Mouse (Mus musculus): Measurements from ENCODE around the gene Col24a1. TPM values are rescaled to one million over a fixed set of nuclear protein-coding genes. Genes with fewer than 3 reads are reported as not detected.

Col24a1 gene
- polyA plus RNA-seq, 1 experiment from 2014 or later, result 0.23 TPM

- no peak for ATAC-seq
- H3K4me2 ChIP-seq, result no peak overlapping the region
- no peak overlapping the region for H3K9ac ChIP-seq
- no peaks in the 10 kb centered on the region for H3K9me3 ChIP-seq (replicated peaks)
- H3K36me3 ChIP-seq (ENCODE audit: poor library complexity, severe bottlenecking), result no peaks in the 10 kb centered on the region
- H3K4me1 ChIP-seq, result no peaks in the 10 kb centered on the region
- H3K27me3 ChIP-seq, result no peaks in the 10 kb centered on the region
- no peak overlapping the region for H3K4me3 ChIP-seq
- no peak overlapping the region for H3K27ac ChIP-seq
- 82% methylated on average over 10 of the region's 10 CpGs for WGBS
Measured at GRCm38 (mm10) chr3:145548441-145549415, 256.5 kb downstream of the Col24a1 start.

GRCm38 (mm10) chr3:145550216-145550615 lies 257.9 kb downstream of the Col24a1 start:
- no peak overlapping the region for H3K4me2 ChIP-seq
- no peak overlapping the region for H3K27ac ChIP-seq
- no peaks in the 10 kb centered on the region for H3K4me1 ChIP-seq
- no peaks in the 10 kb centered on the region for H3K27me3 ChIP-seq
- no peaks in the 10 kb centered on the region for H3K36me3 ChIP-seq (ENCODE audit: poor library complexity, severe bottlenecking)
- H3K4me3 ChIP-seq, result no peak overlapping the region
- 68% methylated on average over 3 of the region's 3 CpGs for WGBS
- ATAC-seq, result no peak
- no peak overlapping the region for H3K9ac ChIP-seq
- H3K9me3 ChIP-seq (replicated peaks), result no peaks in the 10 kb centered on the region

- Histone ChIP-seq H3K9me3 (replicated peaks) (no peaks in the 10 kb centered on the region), H3K9ac (no peak overlapping the region), H3K4me1 (no peaks in the 10 kb centered on the region), H3K27me3 (no peaks in the 10 kb centered on the region), H3K36me3 (ENCODE audit: poor library complexity, severe bottlenecking) (no peaks in the 10 kb centered on the region), H3K4me3 (no peak overlapping the region), H3K4me2 (no peak overlapping the region), H3K27ac (no peak overlapping the region)
- 80% methylated on average over 2 of the region's 2 CpGs for WGBS
- no peak for ATAC-seq
Measured at GRCm38 (mm10) chr3:145554388-145554787, 262.1 kb downstream of the Col24a1 start.

GRCm38 (mm10) chr3:145556206-145556605 lies 263.9 kb downstream of the Col24a1 start:
- Histone ChIP-seq H3K4me1 (no peaks in the 10 kb centered on the region), H3K27me3 (no peaks in the 10 kb centered on the region), H3K9ac (no peak overlapping the region), H3K9me3 (replicated peaks) (no peaks in the 10 kb centered on the region), H3K36me3 (ENCODE audit: poor library complexity, severe bottlenecking) (no peaks in the 10 kb centered on the region), H3K4me2 (no peak overlapping the region), H3K27ac (no peak overlapping the region), H3K4me3 (no peak overlapping the region)
- no peak for ATAC-seq
- WGBS, result 94% methylated on average over 10 of the region's 10 CpGs

GRCm38 (mm10) chr3:145559675-145560074 lies 267.4 kb downstream of the Col24a1 start:
- no peak overlapping the region for H3K4me3 ChIP-seq
- 0 out of 2 replicates have a peak, but pooled peaks cover 7% of the 10 kb centered on the region for H3K9me3 ChIP-seq (replicated peaks)
- H3K36me3 ChIP-seq (ENCODE audit: poor library complexity, severe bottlenecking), result no peaks in the 10 kb centered on the region
- no peak overlapping the region for H3K9ac ChIP-seq
- no peak overlapping the region for H3K4me2 ChIP-seq
- no peaks in the 10 kb centered on the region for H3K4me1 ChIP-seq
- no peak overlapping the region for H3K27ac ChIP-seq
- 92% methylated on average over 5 of the region's 5 CpGs for WGBS
- no peak for ATAC-seq
- H3K27me3 ChIP-seq, result no peaks in the 10 kb centered on the region

GRCm38 (mm10) chr3:145560117-145560516 lies 267.8 kb downstream of the Col24a1 start:
- no peak for ATAC-seq
- Histone ChIP-seq H3K9ac (no peak overlapping the region), H3K27ac (no peak overlapping the region), H3K4me3 (no peak overlapping the region), H3K9me3 (replicated peaks) (0 out of 2 replicates have a peak, but pooled peaks cover 7% of the 10 kb centered on the region), H3K4me1 (no peaks in the 10 kb centered on the region), H3K36me3 (ENCODE audit: poor library complexity, severe bottlenecking) (no peaks in the 10 kb centered on the region), H3K4me2 (no peak overlapping the region), H3K27me3 (no peaks in the 10 kb centered on the region)
- WGBS, result 83% methylated on average over 4 of the region's 4 CpGs

GRCm38 (mm10) chr3:145574468-145574867 lies 282.2 kb downstream of the Col24a1 start:
- no peak for ATAC-seq
- Histone ChIP-seq H3K4me3 (no peak overlapping the region), H3K36me3 (ENCODE audit: poor library complexity, severe bottlenecking) (peaks cover 15% of the 10 kb centered on the region), H3K4me1 (peaks cover 12% of the 10 kb centered on the region), H3K27ac (no peak overlapping the region), H3K4me2 (no peak overlapping the region), H3K9ac (no peak overlapping the region), H3K27me3 (no peaks in the 10 kb centered on the region), H3K9me3 (replicated peaks) (no peaks in the 10 kb centered on the region)
- WGBS, result 83% methylated on average over 3 of the region's 3 CpGs

GRCm38 (mm10) chr3:145575340-145575739 lies 283.1 kb downstream of the Col24a1 start:
- H3K9me3 ChIP-seq (replicated peaks), result no peaks in the 10 kb centered on the region
- H3K4me3 ChIP-seq, result no peak overlapping the region; the same call in 1 of the 2 replicates
- WGBS, result 82% methylated on average over 7 of the region's 7 CpGs
- H3K27ac ChIP-seq, result no peak overlapping the region
- peaks cover 21% of the 10 kb centered on the region for H3K36me3 ChIP-seq (ENCODE audit: poor library complexity, severe bottlenecking)
- ATAC-seq, result no peak; the same call in 1 of the 2 replicates
- peak overlapping the region; percentile 89 for H3K4me2 ChIP-seq
- no peak overlapping the region for H3K9ac ChIP-seq
- no peaks in the 10 kb centered on the region for H3K27me3 ChIP-seq
- peaks cover 12% of the 10 kb centered on the region for H3K4me1 ChIP-seq

GRCm38 (mm10) chr3:145575743-145576481 lies 283.6 kb downstream of the Col24a1 start, which contains the start of gene Znhit6:
Gene Znhit6 (plus strand): TSS chr3:145576205.
- Histone ChIP-seq H3K27me3 (no peaks in the 10 kb centered on the region), H3K4me3 (peak within 1 kb of the TSS; percentile 79), H3K9me3 (replicated peaks) (no peaks in the 10 kb centered on the region), H3K4me1 (peaks cover 12% of the 10 kb centered on the region), H3K36me3 (ENCODE audit: poor library complexity, severe bottlenecking) (peaks cover 25% of the 10 kb centered on the region), H3K4me2 (peak within 1 kb of the TSS; percentile 89), H3K9ac (peak within 1 kb of the TSS; percentile 76), H3K27ac (peak within 1 kb of the TSS; percentile 52)
- peak; percentile 95 for ATAC-seq
- WGBS, result 5% methylated on average over 37 of the region's 37 CpGs

- peaks cover 12% of the 10 kb centered on the region for H3K4me1 ChIP-seq
- H3K9me3 ChIP-seq (replicated peaks), result no peaks in the 10 kb centered on the region
- H3K9ac ChIP-seq, result peak overlapping the region; percentile 76
- H3K27me3 ChIP-seq, result no peaks in the 10 kb centered on the region
- H3K4me3 ChIP-seq, result peak overlapping the region; percentile 79
- peaks cover 29% of the 10 kb centered on the region for H3K36me3 ChIP-seq (ENCODE audit: poor library complexity, severe bottlenecking)
- no peak for ATAC-seq
- WGBS, result under 1% methylated on average over 11 of the region's 11 CpGs
- peak overlapping the region; percentile 52 for H3K27ac ChIP-seq
- H3K4me2 ChIP-seq, result peak overlapping the region; percentile 89
Measured at GRCm38 (mm10) chr3:145576482-145576822, 284.2 kb downstream of the Col24a1 start.

GRCm38 (mm10) chr3:145576876-145577275 lies 284.6 kb downstream of the Col24a1 start:
- no peak overlapping the region for H3K27ac ChIP-seq
- peaks cover 12% of the 10 kb centered on the region for H3K4me1 ChIP-seq
- peaks cover 29% of the 10 kb centered on the region for H3K36me3 ChIP-seq (ENCODE audit: poor library complexity, severe bottlenecking)
- H3K9me3 ChIP-seq (replicated peaks), result no peaks in the 10 kb centered on the region
- 29% methylated on average over 15 of the region's 15 CpGs for WGBS
- peak overlapping the region; percentile 76 for H3K9ac ChIP-seq
- no peaks in the 10 kb centered on the region for H3K27me3 ChIP-seq
- H3K4me2 ChIP-seq, result peak overlapping the region; percentile 89
- H3K4me3 ChIP-seq, result peak overlapping the region; percentile 79
- no peak for ATAC-seq

GRCm38 (mm10) chr3:145583043-145583442 lies 290.8 kb downstream of the Col24a1 start:
- no peaks in the 10 kb centered on the region for H3K27me3 ChIP-seq
- WGBS, result 91% methylated on average over 4 of the region's 4 CpGs
- no peaks in the 10 kb centered on the region for H3K4me1 ChIP-seq

More at GRCm38 (mm10) chr3:145583043-145583442, 290.8 kb downstream of the Col24a1 start:
- no peak for ATAC-seq
- no peak overlapping the region for H3K4me2 ChIP-seq
- H3K9ac ChIP-seq, result no peak overlapping the region
- no peak overlapping the region for H3K27ac ChIP-seq
- no peak overlapping the region for H3K4me3 ChIP-seq
- no peaks in the 10 kb centered on the region for H3K9me3 ChIP-seq (replicated peaks)
- peaks cover 73% of the 10 kb centered on the region for H3K36me3 ChIP-seq (ENCODE audit: poor library complexity, severe bottlenecking)

Measured in forebrain, embryonic 13.5 days (tissue).